Mouse (Mus musculus) embryo, embryonic 10.5 days (tissue): ENCODE measurements around the gene Zdhhc8.
A peak's percentile ranks its signal among the peaks of the same experiment; 100 is the strongest.

ENCODE experiments used
- DNase-seq: peaks from one replicate; pipeline ENCODE4 v3.0.0-alpha.2; 2015; ENCODE audit warnings: low spot score

Gene Zdhhc8

DNA sequence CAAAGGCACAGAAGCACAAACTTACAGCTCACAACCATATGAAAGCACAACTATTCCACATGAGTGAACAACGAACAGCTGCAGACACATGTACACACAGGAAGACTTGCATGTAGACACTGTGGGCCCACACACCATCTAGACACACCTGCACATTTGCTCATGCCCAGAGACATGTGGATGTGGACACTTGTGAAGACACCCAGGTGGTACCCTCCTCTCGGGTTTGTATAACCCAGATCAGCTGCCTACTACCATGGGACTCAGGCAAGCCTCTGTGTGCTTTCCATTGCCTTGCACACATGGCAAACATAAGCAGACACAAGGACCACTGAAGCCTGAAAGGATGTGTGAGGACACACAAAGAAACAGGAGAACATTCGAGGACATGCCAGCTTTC, 3.9 kb downstream of the Zdhhc8 start:
- no peak for DNase-seq

GRCm38 (mm10) chr16:18230617-18231016, 4.3 kb downstream of the Zdhhc8 start:
- no peak for DNase-seq

- no peak for DNase-seq
Measured at GRCm38 (mm10) chr16:18229622-18230021, 5.3 kb downstream of the Zdhhc8 start.

DNA sequence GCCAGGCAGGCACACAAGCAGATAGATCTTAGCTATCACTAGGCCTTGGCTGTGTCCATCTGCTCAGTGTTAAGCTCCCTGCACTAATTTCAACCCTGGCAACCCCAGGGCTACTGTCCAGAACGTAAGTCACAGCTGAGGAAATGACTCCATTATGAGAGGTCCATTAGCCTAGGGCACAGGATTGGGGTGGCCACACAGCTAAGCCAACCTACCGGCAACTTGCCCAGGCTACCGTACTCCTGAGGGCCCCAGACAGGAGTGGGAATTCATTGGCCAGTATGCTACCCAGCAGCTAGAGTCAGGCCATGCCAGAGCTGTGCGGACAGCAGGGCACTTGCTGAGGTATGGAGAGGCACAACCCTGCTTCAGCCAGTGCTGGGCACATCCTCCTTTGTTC, 6.1 kb downstream of the Zdhhc8 start:
- no peak for DNase-seq

GRCm38 (mm10) chr16:18227897-18228422, 7.0 kb downstream of the Zdhhc8 start:
- DNase-seq, result no peak

GRCm38 (mm10) chr16:18227187-18227586, 7.7 kb downstream of the Zdhhc8 start:
- DNase-seq, result no peak

GRCm38 (mm10) chr16:18222188-18222587, 12.7 kb downstream of the Zdhhc8 start:
- no peak for DNase-seq

GRCm38 (mm10) chr16:18221543-18221898, 13.4 kb downstream of the Zdhhc8 start:
- DNase-seq, result no peak

DNA sequence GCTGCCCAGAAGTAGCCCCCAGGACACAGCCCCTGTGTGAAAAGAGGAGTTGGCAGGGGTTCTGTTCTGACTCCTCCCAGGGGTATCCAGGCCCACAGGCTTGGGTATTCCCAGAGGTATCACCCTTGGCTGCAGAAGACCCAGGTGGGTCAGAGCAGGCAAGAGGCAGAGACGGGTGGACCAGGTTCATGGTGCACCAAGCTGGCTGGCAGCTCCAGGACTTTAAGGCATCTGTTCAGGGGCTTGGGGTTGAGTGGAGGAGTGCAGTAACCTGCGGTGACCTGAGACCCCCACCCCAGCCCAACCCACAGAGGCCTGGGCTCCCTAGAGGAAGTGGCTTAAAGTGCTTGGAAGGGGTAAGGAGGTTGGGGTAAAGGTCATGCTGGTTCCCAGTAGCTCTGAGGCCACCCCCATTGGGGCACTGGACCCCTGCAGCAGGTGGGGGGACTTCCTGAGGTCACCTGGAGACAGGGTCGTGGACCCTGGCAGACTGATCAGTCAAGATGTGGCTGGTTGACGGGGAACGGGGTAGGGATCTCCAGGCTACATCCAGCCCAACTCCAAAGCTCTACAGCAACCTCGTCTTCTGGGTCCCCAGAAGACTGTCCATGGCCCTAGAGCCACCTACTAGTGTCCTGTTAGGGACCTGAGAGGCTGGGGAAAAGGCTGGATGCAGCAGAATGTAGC, 13.9 kb downstream of the Zdhhc8 start:
- no peak for DNase-seq

GRCm38 (mm10) chr16:18220001-18220400, 14.9 kb downstream of the Zdhhc8 start:
- DNase-seq, result peak; percentile 42

GRCm38 (mm10) chr16:18218580-18218996, 16.3 kb downstream of the Zdhhc8 start:
- DNase-seq, result no peak

GRCm38 (mm10) chr16:18217579-18217978, 17.4 kb downstream of the Zdhhc8 start, which contains the start of gene Ccdc188:
Gene Ccdc188 (plus strand): TSS chr16:18217879.
- no peak for DNase-seq

DNA sequence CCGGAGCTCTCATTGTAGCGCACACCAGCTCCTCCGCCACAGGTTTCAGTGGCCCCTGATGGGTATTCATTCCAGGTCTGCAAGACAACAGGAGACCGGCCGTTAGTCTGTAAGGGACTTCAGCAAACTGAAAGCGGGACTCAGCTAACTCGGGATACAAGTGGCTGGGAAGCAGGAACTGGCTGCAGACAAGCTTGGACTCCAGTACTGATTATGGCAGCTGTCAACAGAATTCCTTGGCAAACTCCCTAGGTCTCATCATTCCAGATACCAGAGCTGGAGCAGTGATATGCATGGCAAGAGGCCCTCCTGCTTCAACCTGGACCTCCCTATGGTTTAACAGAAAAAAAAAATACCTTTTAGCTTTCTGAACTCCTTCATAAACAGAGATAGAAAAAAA, 20.1 kb downstream of the Zdhhc8 start:
- no peak for DNase-seq

- peak; percentile 95 for DNase-seq
Measured at GRCm38 (mm10) chr16:18213689-18214088, 21.2 kb downstream of the Zdhhc8 start.

DNA sequence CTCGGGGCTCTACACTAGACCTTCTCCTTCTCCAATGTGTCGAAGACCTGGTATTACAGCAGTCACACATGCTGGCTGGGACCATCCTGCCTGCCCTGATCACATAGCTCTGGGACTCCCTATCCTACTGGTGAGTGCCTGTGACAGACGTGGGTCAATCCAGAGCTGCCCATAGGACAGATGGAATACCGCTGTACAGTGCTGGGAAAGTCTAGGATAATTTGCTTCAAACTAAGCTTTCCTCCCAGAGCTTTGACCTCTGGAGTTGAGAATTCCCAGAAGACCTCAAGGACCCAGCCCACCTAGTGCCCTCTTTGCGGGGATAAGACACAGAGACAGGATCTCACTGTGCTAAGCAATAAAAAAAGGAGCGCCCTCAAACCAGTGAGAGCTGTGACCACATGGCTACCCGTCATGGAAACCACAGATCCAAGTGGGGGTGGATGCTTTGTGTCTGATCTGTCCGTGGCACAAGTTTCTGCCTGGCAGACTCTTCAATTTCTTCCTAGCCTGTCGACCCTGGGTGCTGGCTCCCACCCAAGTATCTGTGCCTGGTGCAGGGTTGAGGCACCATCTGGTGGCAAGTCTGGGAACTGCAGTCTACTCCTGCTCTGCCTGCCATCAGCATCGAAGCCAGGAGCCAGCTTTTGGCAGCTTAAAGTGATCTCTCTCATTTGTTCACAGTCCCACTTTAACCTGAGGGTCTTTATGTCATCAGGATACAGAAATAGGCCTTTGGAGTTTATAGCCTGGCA, 23.3 kb downstream of the Zdhhc8 start:
- peak; percentile 88 for DNase-seq

DNA sequence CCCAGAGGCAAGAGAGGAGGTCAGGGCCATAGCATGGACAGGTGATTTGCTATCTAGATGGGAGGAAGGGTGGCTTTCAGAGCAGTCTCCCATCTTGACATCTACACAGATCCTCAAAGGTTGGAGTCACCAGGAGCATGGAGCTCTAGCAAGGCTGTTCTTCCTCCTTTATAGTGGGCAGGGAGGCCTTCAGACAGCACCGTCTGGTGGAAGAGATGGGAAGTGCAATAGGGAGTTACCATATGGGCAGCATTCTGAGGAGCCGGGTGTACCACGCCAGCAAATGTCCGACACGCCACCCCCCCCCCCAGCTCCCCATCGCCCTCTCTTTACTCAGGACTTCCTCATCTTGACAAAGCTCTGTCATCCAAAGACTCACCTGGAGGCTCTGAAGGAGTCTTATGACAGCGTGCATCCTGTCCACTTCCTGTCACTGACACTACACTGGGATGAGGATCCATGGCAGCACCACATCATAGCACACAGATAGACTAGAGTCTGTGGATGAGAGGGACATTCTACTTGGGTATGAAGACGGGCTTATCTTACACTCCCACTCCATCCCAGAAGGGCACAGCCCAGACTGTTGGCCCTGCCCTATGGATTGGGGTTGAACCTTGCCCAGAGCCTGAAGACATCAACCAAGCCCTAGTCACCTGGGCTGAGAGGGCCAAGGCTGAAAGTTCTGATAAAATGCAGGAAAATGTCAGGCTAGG, 24.1 kb downstream of the Zdhhc8 start:
- peak; percentile 81 for DNase-seq

- peak; percentile 21 for DNase-seq
Measured at GRCm38 (mm10) chr16:18203430-18204091, 31.4 kb downstream of the Zdhhc8 start.

DNA sequence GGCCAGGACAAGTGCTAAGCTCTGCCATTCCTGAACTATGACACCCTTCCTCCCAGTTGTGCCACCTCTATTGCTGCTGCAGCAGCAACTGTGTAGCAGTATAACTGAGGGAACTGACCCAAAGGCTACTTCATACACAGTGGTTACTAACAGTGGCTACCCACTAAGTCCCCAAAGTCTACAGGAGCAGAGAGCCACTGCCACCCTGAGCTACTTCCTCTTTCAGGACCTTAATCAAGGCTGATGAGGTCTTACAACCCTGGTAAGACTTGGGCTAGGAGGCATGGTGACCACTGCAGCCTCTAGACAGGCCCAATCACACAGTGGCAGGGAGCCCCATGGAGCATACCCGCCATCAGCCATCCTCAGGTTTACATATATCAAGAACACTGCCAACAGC, 32.9 kb downstream of the Zdhhc8 start:
- no peak for DNase-seq

DNA sequence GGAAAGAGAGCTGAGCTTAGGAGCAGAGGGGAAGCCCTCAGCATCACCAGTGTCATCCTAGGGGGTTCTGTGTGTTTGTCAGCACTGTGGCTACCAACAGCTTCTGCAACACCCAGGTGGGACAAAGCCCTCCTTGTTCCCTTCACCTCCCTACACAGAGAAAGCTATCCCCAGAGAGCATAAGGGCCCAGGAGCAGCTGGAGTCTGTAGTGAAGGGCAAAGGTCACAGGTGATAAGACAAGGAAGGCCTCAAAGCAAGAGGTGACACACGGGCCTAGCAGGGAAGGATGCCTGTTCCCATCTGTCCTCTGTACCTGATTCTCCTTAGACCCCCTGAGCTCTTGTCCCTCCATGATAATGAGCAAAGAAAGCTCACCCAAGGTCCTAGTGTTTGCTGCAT, 33.3 kb downstream of the Zdhhc8 start:
- no peak for DNase-seq

DNA sequence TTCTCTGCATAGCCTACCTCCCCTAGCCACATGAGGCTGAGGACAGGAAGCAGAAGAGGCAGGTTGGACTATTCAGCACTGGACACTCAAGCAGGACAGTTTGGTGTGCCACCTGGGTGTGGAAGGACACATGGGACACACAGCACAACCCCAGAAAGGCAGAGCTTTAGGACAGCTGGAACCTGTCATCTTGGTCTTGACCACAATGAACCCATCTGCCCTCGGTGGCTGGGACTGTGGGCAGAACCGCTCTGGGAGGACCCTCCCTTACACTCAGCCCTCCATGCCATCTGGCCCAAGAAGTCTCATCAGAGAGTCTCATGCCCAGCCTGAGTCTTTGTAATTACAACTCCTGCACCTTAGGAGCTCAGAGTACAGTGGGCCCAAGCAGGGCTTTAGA, 34.9 kb downstream of the Zdhhc8 start:
- DNase-seq, result no peak

- no peak for DNase-seq
Measured at GRCm38 (mm10) chr16:18198365-18199098, 36.4 kb downstream of the Zdhhc8 start.
